Mouse (Mus musculus) ovary, postnatal 14 days (tissue): ENCODE data around the gene Qtrt1.

ENCODE experiments used
- DNase-seq: peaks from one replicate; pipeline ENCODE4 v3.0.0; 2022; ENCODE audit warnings: low spot score

The Qtrt1 gene

DNA sequence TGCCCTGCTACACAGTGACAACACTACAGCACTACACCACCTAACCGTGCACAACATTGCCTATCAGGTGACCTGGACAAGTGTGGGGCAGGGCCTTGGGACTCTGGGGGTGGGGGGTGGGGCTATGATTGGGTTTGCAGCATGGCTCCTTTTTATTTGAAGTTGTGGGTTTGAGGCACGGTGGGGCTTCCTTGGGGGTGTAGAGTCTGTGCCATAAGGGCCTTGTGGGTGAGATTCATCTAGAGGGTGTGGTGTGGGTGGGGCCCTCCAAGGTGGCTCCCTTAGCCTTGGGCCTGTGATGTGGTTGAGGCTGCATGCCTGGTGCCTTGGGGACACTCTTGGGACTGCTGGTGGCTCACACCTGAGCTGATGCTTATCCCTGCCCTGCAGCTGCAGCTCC lies 8.0 kb downstream of the Qtrt1 start:
- DNase-seq: no peak

DNA sequence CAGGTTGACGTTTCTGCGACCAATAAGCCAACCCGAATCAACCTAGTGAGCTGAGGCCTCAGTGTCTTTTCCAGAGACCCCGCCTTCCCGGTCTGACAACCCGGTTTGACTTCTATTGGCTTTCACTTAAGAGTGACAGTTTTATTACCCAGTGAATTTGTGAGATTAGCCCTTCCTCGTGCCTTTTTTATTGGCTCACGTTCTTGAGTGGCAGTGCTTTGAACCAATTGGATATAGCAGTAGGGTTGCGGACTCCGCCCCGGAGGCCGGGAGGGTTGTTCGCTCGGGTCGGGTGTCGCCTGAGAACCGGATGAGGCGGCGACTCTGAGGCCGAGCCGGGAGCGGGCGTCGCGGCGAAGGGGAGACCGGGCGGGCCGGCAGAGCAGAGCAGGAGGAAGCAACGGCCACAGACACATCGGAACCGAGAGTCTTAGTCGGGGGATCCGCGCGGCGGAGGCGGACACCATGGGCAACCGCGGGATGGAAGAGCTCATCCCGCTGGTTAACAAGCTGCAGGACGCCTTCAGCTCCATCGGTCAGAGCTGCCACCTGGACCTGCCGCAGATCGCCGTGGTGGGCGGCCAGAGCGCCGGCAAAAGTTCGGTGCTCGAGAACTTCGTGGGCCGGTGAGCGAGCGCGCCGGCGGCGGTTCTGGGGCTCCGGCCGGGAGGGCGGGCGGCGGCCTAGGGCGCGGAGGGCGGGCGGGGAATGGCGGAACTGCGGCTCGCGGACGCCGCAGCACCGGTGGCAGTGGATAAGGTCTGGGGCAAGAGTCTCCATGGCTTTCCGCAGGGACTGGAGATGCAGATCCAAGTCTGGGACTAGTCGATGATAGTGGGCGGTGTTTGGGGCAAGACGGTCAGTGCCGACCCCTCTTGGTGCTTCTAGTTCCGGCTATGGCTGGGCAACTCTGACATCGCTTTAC lies 13.3 kb downstream of the Qtrt1 start, which contains the start of gene Dnm2:
Gene Dnm2, plus strand, starts transcription at position 278 of the 925 bp plus-strand sequence.
- peak; percentile 99 for DNase-seq

DNA sequence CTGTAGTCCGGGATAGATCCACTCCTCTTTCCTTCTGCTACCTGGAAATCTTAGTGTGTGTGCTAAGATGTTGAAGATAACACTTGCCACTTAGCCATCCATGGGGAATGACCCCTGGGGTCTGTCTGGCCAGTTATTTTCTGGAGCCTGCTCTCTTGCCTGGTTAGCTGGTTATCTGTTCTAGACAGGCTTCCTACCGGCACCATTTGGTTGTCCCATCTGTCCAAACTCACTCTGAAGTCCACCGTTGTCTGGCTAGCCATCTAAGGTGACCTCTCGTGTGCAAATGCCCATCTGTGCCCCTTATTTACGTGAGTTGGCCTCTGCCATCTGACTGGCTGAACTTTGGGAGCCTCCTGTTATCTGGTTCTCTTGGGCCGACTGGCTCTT lies 13.9 kb downstream of the Qtrt1 start:
- DNase-seq: no peak

- DNase-seq: no peak
Measured at GRCm38 (mm10) chr9:21426013-21426412, 14.4 kb downstream of the Qtrt1 start.

- DNase-seq: no peak
Measured at GRCm38 (mm10) chr9:21426525-21426924, 14.9 kb downstream of the Qtrt1 start.

DNA sequence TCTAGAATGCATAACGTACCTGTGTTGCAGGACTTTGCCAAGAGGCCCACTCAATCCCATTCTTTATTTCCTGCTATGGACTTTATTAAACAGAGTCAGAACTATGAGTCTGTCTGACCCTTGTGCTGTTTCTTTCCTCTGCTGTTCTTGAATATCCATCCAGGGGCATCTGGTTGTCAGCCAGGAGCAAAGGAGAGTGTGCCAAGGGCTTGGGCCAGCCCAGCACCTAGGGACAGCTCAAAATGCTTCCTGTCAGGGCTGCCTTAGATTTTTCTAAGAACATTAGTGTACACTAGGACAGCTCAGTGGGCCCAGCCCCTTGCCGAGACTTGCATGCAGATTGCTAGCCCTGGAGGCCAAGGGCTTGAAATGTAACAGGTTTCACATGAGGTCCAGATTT lies 16.1 kb downstream of the Qtrt1 start:
- no peak for DNase-seq

DNA sequence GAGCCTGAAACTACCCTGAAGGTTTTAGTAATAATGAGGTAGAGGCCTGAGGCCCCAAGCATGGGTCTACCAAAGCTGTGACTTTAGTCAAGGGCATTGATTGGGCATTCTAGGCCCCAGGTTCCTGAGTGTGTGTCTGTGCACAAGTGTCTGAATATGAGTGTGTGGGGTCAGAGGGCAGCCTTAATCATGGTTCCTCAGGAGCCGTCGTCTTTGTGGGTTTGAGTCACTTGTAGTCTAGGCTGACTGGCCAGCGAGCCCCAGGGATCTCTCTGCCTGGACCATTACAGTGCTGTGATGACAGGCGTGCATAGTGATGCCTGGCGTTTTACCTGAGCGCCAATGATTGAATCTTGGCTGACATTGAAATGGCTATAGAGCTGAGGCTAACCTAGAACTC lies 16.5 kb downstream of the Qtrt1 start:
- no peak for DNase-seq

DNA sequence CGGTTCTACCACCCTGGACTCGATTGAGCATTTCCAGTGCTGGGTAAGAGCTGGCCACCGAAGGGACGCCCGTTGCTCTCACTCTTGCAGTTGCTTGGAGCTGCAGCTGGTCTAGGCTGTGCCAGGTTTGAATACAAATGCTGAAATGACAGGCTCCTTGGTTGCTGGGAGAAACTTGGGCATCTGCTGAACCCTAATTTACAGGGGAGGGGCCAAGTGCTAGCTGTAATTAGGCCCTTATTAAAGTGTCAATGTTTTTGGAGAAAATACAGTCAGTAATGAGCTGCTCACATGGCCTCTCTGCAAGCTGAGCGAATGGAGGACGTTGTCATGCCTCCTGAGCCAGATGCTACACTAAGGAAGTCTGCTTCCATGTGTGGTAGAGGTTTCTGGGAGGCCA lies 19.1 kb downstream of the Qtrt1 start:
- no peak for DNase-seq

DNA sequence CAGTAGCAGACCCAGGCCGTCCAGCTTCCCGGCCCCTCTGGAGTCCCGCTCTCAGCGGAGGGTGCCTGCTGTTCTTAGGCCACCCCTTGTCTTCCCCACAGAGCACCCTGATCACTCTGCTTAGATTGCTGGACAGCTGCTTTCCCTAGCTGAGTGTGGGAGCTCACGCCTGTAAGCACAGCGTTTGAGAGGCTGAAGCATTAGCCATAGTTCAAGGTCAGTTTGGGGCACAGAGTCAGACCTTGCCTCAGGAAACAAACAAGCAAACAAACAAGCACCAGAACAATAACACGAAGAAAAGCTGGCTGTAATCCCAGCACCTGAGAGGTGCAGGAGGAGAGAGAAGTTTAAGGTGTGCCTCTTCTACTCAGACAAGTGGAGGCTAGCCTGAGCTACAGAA lies 20.4 kb downstream of the Qtrt1 start:
- no peak for DNase-seq

DNA sequence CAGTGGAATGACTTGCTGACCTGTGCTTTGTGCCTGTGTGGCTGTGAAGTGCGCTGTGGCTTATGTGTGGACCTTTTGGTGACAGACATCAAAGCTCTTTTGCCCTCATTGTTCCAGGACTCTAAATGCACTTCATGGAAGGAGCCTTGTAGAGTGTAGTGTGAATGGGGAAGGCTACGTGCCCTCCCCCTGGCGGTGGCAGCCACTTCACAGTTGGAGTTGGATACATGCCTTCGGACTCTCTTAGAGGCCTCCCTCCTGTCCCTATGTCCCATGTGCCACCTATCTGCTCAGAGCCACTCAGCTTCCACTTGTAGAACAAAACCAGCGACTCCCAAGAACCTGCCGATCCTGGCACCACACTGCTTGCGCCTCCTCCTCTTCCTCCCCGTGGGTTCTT lies 22.1 kb downstream of the Qtrt1 start:
- DNase-seq: no peak

- no peak for DNase-seq
Measured at GRCm38 (mm10) chr9:21434410-21434809, 22.8 kb downstream of the Qtrt1 start.

- DNase-seq: no peak
Measured at GRCm38 (mm10) chr9:21435777-21436635, 24.4 kb downstream of the Qtrt1 start.

GRCm38 (mm10) chr9:21437577-21437976 lies 25.9 kb downstream of the Qtrt1 start:
- no peak for DNase-seq

DNA sequence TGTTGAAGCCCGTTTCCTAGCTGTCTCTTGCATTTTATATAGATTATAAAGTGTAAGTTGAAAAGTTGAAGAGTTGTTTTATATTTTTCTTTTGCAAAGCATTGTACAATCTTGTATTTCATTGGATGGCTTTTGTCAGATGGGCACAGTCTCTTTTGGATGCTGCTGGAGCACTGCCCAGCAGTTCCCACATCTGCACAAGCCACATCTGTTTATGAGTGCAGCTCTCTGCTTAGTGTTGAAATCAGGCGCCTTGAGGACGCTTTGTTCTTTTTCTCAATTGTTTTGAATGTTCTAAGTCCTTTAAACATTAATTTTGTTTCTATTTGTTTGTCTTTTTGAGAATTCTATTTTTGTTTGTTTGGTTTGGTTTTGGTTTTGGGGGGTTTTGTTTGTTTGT lies 26.6 kb downstream of the Qtrt1 start:
- DNase-seq: peak; percentile 35

DNA sequence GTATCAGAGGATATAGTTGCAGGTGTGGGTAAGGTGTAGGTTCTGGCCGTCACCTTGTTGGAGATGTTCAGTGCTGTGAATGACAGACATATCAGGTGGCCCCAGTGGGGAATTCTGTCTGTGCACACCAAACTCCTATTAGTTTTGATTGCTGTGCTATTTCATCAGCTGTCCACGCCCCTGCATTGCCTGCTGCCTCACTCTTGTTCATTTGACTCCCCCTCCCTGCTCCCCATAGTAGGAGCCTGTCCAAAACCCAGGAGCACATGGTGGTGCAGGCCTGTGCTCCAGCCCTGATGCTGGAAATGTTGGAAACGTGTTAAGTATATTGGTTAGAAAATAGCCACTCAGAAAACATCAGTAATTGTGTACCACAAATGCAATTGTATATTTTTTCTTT lies 27.8 kb downstream of the Qtrt1 start:
- no peak for DNase-seq

- DNase-seq: no peak
Measured at GRCm38 (mm10) chr9:21439914-21440313, 28.3 kb downstream of the Qtrt1 start.

DNA sequence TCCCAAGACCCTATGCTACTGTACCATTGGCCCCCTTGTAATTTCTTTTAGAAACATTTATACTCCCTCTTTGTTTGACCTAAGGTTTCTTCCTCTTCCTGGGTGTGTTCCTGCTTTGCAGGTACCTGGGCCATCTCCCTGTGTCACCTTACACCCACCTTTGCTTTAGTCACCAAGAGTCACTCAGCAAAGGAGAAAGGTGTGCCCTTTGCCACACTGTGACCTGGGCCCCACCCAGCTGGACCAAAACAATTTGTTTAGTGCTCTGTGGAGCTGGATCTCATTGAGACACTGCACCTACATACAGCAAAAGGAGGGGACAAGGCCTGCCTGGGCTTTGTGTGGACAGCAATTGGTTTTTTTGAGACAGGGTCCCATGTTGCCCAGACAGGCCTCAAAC lies 28.8 kb downstream of the Qtrt1 start:
- DNase-seq: no peak

GRCm38 (mm10) chr9:21443853-21444252 lies 32.2 kb downstream of the Qtrt1 start:
- no peak for DNase-seq

DNA sequence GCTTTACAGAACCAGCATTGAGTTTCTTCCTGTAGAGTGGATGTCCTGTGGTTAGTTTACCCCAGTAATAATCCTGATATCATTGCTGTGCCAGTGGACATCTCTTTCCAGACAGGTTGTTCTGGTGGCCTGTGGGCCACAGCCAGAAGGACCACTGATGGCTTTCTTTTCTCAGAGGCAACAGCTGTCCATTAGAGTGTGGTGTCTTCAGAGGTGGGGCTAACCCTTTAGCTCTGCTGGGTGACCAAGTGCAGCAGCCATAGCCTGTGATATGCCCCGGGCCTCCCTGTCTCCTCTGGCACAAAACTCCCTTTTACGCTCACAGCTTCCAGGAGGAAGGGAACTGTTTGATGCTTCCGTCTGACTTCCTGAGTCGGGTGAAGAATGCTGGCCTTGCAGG lies 32.9 kb downstream of the Qtrt1 start:
- DNase-seq: no peak

GRCm38 (mm10) chr9:21445081-21445744 lies 33.6 kb downstream of the Qtrt1 start:
- DNase-seq: no peak

GRCm38 (mm10) chr9:21447778-21448177 lies 36.1 kb downstream of the Qtrt1 start:
- DNase-seq: no peak

- no peak for DNase-seq
Measured at GRCm38 (mm10) chr9:21449710-21450109, 38.1 kb downstream of the Qtrt1 start.
